Mouse (Mus musculus): ENCODE measurements at regions not wholly inside any gene's neighbourhood (a gene's known extent, or its start where the extent isn't known, plus 50 kb on each side); places are given as distances from the start of the nearest gene placed in this dataset.
A peak's percentile ranks its signal among the peaks of the same experiment; 100 is the strongest.

DNA sequence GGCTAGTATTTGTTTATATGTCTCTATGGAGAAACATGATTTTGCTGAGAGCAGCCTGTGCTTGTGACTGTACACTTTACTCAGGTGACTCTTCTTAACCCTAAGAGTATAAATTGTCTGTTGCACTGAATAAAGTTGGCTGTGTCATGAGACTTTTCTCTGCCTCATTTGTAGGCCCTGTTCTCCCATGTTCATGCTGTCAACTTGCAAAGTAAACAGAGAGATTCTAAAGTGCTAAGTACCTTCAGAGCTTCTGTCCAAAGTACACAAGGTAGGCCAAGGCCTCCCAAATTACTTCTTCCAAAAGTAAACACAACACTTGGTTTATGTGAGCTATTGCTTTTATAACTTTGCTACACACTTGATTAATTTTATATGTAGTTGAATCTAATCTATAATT is 299.7 kb upstream of the Plxna2 start:
- Histone ChIP-seq H3K27me3 (no peaks in the 10 kb centered on the region), H3K4me2 (no peak overlapping the region), H3K27ac (no peak overlapping the region), H3K4me1 (no peaks in the 10 kb centered on the region), H3K9ac (no peak overlapping the region), H3K9me3 (no peaks in the 10 kb centered on the region), H3K36me3 (no peaks in the 10 kb centered on the region), H3K4me3 (no peak overlapping the region)
- ATAC-seq (ENCODE audit: borderline replicate concordance, extremely low read depth, low FRiP score, low TSS enrichment), result no peak

DNA sequence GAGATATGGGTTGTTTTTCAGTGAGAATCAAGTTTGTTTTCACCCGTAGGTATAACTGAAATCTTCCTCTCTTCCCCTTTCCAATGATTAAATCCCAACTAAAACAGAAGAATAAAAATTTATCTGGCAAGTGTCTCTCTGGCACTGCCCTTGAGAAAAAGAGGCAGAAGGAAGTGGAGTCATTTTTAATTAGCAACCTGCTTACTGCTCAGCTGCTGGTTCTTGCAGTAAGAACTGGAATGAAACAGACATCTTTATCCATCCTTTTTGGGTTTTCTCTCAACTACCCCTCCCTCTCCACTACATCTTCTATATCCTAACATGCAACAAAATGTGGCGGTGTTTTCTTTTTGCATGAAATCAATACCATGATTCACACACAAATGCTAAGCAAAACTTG is 302.4 kb upstream of the Plxna2 start:
- Histone ChIP-seq H3K9me3 (no peaks in the 10 kb centered on the region), H3K4me3 (no peak overlapping the region), H3K4me2 (no peak overlapping the region), H3K27me3 (no peaks in the 10 kb centered on the region), H3K9ac (no peak overlapping the region), H3K27ac (no peak overlapping the region), H3K4me1 (peaks cover 4% of the 10 kb centered on the region; the same call in 1 of the 2 replicates), H3K36me3 (no peaks in the 10 kb centered on the region)
- WGBS, result 70% methylated on average over 2 of the region's 2 CpGs
- ATAC-seq (ENCODE audit: borderline replicate concordance, extremely low read depth, low FRiP score, low TSS enrichment), result no peak

DNA sequence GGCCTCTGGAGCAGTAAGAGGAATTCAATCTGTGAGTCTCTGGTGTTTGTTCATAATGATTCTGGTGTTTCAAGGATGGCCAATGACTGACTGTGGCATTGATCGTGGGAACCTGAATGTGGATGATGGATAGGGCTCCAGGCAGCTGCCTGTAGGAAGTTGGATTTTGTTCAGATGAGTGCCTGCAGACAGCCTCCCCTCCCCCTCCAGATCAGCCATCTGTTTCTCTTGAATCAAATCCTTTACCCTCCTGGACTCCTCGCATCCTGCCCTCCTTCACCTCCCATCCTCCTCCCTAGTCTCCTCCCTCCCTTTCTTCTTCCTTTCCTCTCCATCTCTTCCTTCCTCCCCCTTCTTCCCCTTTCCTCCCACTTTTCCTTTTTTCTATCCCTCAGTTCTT is 307.6 kb upstream of the Plxna2 start:
- Histone ChIP-seq H3K4me1 (peaks cover 8% of the 10 kb centered on the region; the same call in 1 of the 2 replicates), H3K9ac (no peak overlapping the region), H3K4me2 (no peak overlapping the region), H3K27me3 (no peaks in the 10 kb centered on the region), H3K9me3 (no peaks in the 10 kb centered on the region), H3K27ac (no peak overlapping the region), H3K4me3 (no peak overlapping the region), H3K36me3 (no peaks in the 10 kb centered on the region)
- WGBS, result 21% methylated on average over 2 of the region's 2 CpGs
- no peak for ATAC-seq (ENCODE audit: borderline replicate concordance, extremely low read depth, low FRiP score, low TSS enrichment)

DNA sequence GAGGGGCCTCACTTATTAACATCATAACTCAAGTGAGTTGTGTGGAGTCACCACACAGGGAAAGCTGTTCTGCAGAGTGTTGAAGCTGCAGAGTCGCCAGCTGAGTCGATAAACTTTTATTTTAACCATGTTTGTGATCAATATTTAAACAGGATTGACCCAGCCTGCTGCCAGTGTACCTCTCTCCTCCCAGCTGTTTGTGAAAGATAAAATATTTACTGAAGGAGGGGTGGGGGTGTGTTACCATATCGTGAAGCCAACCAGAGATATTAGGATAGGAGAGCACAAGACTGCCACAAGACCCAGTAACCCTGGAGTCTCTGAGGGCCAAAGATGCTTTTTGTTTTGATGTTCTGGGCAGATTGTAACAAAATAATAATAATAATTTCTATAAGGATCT is 309.4 kb upstream of the Plxna2 start:
- H3K36me3 ChIP-seq, result no peaks in the 10 kb centered on the region
- H3K27me3 ChIP-seq, result no peaks in the 10 kb centered on the region
- no peak overlapping the region for H3K9ac ChIP-seq
- 51% methylated on average over 3 of the region's 3 CpGs for WGBS
- no peak overlapping the region for H3K27ac ChIP-seq
- H3K4me3 ChIP-seq, result no peak overlapping the region
- ATAC-seq (ENCODE audit: borderline replicate concordance, extremely low read depth, low FRiP score, low TSS enrichment), result no peak
- H3K4me2 ChIP-seq, result no peak overlapping the region
- peaks cover 8% of the 10 kb centered on the region; the same call in 1 of the 2 replicates for H3K4me1 ChIP-seq
- H3K9me3 ChIP-seq, result no peaks in the 10 kb centered on the region

DNA sequence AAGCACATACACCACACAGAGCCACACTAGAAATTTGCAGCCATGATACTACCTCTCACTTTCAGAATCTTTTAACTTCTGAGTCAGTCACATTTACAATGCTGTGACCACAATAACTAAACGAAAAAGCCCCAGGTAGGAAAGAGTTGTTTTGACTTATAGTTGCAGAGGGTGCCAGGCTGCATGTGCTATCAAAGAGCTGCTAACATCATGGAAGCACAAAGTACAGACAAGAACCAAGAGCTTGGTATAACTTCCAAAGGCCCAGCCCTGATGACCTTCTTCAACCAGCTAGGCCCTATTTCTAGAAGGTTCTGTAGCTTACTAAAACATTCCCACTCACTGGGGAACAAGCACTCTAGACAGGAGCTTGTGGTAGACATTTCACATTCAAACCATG is 314.1 kb upstream of the Plxna2 start:
- Histone ChIP-seq H3K27ac (no peak overlapping the region), H3K4me3 (no peak overlapping the region), H3K4me1 (no peaks in the 10 kb centered on the region), H3K36me3 (no peaks in the 10 kb centered on the region), H3K9ac (no peak overlapping the region), H3K27me3 (no peaks in the 10 kb centered on the region), H3K9me3 (no peaks in the 10 kb centered on the region), H3K4me2 (no peak overlapping the region)
- no peak for ATAC-seq (ENCODE audit: borderline replicate concordance, extremely low read depth, low FRiP score, low TSS enrichment)
- 71% methylated on average over 1 of the region's 1 CpGs for WGBS

DNA sequence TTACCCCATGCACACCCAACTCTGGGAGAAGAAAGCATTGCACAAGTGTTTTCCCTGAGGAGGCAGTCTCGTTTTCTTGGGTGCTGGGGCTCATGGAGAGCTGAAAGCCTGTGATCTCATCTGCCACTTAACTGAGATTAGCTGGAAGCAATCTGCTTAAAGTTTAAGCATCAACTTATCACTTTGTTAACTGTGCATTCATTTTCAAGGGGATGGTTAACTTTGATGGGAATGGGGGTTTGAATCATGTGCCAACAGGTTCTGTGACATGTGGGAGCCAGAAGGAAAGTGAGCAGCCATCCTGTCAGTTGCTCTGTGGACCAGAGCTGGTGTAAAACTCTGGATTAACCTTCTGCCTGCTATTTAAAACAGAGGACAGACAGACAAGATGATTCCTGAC is 315.2 kb upstream of the Plxna2 start:
- H3K4me3 ChIP-seq, result no peak overlapping the region
- ATAC-seq (ENCODE audit: borderline replicate concordance, extremely low read depth, low FRiP score, low TSS enrichment), result no peak
- H3K4me1 ChIP-seq, result no peaks in the 10 kb centered on the region
- H3K9ac ChIP-seq, result no peak overlapping the region
- H3K9me3 ChIP-seq, result no peaks in the 10 kb centered on the region
- H3K27me3 ChIP-seq, result no peaks in the 10 kb centered on the region
- no peaks in the 10 kb centered on the region for H3K36me3 ChIP-seq
- WGBS, result 29% methylated on average over 1 of the region's 1 CpGs
- no peak overlapping the region for H3K4me2 ChIP-seq
- no peak overlapping the region for H3K27ac ChIP-seq

DNA sequence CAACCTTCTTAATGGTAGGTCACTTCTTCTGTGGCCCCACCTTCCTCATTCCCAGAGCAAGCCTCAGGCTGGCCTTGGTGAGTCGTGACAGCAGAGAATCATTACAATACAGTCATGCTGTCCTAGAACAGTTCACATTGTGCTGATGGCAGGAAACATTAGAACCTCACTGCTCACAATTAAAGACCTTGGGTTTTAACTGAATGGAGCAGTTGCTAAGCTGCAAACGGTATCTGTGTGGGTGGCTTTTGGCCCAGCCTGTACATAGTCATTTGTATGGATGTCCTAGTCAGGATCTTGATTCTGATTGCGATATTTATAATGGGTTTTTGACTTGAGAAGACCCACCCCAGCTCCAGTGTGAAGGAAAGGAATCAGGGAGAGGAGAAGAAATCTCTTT is 336.1 kb upstream of the Plxna2 start:
- Histone ChIP-seq H3K9me3 (no peaks in the 10 kb centered on the region), H3K4me1 (no peaks in the 10 kb centered on the region), H3K36me3 (no peaks in the 10 kb centered on the region), H3K4me2 (no peak overlapping the region), H3K4me3 (no peak overlapping the region), H3K9ac (no peak overlapping the region), H3K27ac (no peak overlapping the region), H3K27me3 (no peaks in the 10 kb centered on the region)
- 67% methylated on average over 3 of the region's 3 CpGs for WGBS
- ATAC-seq (ENCODE audit: borderline replicate concordance, extremely low read depth, low FRiP score, low TSS enrichment), result no peak

DNA sequence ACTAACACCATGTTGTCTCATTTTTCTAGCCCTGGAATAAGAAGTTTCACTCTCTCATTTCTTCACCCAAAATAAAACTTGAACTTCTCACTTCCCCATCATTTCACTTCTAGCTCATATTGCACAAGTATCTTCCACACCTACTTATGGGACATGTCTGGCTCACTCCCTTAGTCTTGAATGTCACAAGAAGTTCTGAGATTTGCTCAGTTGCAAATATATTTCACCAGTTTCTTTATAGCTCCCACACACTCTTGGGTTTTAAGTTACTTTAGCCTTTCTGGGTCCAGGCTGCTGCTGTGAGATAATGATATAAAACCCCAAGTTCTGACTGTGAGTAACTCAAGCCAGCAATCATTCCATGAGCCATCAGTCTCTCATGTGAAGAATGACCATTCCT is 350.0 kb upstream of the Plxna2 start:
- Histone ChIP-seq H3K4me3 (no peak overlapping the region), H3K9me3 (no peaks in the 10 kb centered on the region), H3K4me1 (no peaks in the 10 kb centered on the region), H3K36me3 (no peaks in the 10 kb centered on the region), H3K27ac (no peak overlapping the region), H3K9ac (no peak overlapping the region), H3K27me3 (no peaks in the 10 kb centered on the region), H3K4me2 (no peak overlapping the region)
- no peak for ATAC-seq (ENCODE audit: borderline replicate concordance, extremely low read depth, low FRiP score, low TSS enrichment)

DNA sequence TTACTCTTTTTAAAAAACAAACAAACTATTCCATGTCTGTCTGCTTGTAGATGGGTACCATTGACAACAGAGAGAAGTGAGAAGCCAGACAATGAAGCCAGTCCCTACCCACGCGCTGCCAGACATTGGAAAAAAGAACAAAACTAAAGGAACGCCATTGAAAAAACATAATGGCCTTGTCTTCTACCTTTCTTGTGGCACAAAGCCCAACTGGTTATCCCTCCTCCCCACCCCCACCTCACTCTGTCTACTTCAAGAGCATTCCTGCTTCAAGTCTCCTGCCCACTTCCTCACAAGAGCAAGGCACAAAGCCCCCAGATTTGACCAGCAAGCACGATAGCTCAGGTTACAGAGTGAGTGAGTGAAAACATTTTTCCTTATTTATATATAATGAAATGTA is 355.6 kb upstream of the Plxna2 start:
- H3K4me2 ChIP-seq, result no peak overlapping the region
- no peak for ATAC-seq (ENCODE audit: borderline replicate concordance, extremely low read depth, low FRiP score, low TSS enrichment)
- H3K27ac ChIP-seq, result no peak overlapping the region
- no peak overlapping the region for H3K4me3 ChIP-seq
- no peak overlapping the region for H3K9ac ChIP-seq
- no peaks in the 10 kb centered on the region for H3K27me3 ChIP-seq
- H3K9me3 ChIP-seq, result no peaks in the 10 kb centered on the region
- no peaks in the 10 kb centered on the region for H3K36me3 ChIP-seq
- WGBS, result 61% methylated on average over 4 of the region's 4 CpGs
- H3K4me1 ChIP-seq, result no peaks in the 10 kb centered on the region

DNA sequence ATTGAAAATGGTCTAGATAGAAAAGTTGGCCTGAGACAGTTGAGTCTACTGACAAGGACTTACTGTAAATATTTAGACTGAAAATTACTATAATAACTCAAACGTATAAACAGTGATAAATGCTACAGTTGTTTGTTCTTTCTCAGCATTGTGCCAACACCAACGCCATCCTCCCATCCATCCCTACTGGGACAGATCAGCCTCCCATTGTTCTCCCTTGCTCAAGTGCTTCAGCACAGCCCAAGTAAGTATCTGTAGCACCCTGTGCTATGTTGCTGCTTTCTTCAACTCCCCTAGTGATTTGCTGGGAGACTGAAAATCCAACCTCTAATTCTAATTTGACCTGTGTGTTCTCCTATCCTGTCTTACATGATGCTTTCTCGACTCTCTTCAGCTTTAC is 358.1 kb upstream of the Plxna2 start:
- Histone ChIP-seq H3K27me3 (no peaks in the 10 kb centered on the region), H3K9me3 (no peaks in the 10 kb centered on the region), H3K4me1 (no peaks in the 10 kb centered on the region), H3K27ac (no peak overlapping the region), H3K4me3 (no peak overlapping the region), H3K36me3 (no peaks in the 10 kb centered on the region), H3K9ac (no peak overlapping the region), H3K4me2 (no peak overlapping the region)
- WGBS, result 48% methylated on average over 3 of the region's 3 CpGs
- ATAC-seq (ENCODE audit: borderline replicate concordance, extremely low read depth, low FRiP score, low TSS enrichment), result peak; percentile 64; the same call in 1 of the 2 replicates

DNA sequence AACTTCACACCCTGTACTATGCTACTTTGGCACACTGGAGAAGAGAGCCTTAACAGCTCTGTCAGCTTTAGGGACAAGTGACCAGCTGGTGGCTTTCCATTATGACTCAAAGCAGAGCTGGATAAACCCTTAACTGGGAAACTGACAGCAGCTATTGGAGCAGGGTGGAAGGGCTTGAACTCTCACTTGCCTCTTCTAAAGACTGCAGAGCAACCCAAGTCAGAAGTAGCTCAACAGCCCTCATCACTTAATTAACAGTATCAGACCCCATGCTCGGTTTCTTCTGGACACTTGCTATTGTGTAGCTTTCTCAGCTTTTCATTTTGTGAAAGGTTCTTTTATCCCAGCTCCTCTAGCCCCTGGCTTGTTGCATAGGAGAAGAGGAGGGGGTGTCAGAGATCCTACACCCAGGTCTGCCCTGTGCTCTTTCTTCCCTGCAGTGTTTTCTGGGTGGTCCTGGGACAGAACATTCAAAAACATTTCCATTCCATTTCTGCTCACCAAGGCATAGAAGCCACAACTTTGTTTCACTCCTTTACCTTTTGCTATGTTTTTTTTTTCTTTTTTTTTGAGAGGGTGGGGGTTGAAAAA is 373.1 kb upstream of the Plxna2 start:
- Histone ChIP-seq H3K36me3 (no peaks in the 10 kb centered on the region), H3K4me3 (no peak overlapping the region), H3K27ac (no peak overlapping the region), H3K9me3 (no peaks in the 10 kb centered on the region), H3K4me1 (no peaks in the 10 kb centered on the region), H3K9ac (no peak overlapping the region), H3K4me2 (no peak overlapping the region), H3K27me3 (no peaks in the 10 kb centered on the region)
- ATAC-seq (ENCODE audit: borderline replicate concordance, extremely low read depth, low FRiP score, low TSS enrichment), result no peak
- 6% methylated on average over 1 of the region's 1 CpGs for WGBS

DNA sequence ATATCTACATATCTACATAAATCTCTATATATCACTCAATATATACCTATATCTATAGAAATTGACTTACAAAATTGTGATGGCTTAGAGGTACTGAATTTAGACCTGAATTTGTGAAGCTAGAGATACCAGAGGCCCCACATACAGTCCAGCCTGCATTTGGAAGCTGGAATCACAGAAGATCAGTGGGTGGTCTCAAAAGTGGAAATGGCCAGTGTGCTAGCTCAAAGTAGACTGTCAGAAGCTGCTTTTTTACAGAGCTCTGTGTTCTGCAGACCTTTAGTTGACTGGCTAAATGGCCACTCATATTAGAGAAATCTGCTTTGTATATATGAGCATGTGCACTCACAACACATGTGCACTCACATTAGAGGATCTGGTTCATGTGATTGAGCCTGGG is 376.9 kb upstream of the Plxna2 start:
- Histone ChIP-seq H3K27ac (no peak overlapping the region), H3K4me3 (no peak overlapping the region), H3K4me2 (no peak overlapping the region), H3K27me3 (no peaks in the 10 kb centered on the region), H3K9me3 (no peaks in the 10 kb centered on the region), H3K36me3 (no peaks in the 10 kb centered on the region), H3K9ac (no peak overlapping the region), H3K4me1 (no peaks in the 10 kb centered on the region)
- ATAC-seq (ENCODE audit: borderline replicate concordance, extremely low read depth, low FRiP score, low TSS enrichment), result no peak

DNA sequence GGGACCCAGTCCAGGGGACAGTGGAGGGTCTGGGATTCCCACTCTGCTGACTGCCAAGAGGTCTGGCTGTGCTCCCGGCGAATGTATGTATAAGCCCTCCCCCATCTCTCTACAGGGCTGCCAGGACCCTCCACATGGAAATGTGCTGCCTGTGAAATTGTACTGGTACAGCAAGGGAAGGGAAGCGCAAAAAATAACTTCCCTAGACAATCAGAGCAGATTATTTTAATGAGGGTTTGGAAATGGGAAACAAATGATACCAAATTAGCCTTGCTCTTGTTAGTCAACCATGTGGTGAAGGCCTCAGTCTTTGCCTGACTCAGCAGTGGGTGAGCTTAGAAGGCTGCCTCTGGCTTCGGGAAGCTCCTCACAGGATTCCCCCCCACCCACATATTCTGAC is 386.8 kb upstream of the Plxna2 start:
- Histone ChIP-seq H3K9ac (no peak overlapping the region), H3K27ac (peak overlapping the region; percentile 88), H3K9me3 (no peaks in the 10 kb centered on the region), H3K4me1 (peaks cover 39% of the 10 kb centered on the region), H3K36me3 (no peaks in the 10 kb centered on the region), H3K27me3 (no peaks in the 10 kb centered on the region), H3K4me2 (no peak overlapping the region), H3K4me3 (no peak overlapping the region)
- peak; percentile 98 for ATAC-seq (ENCODE audit: borderline replicate concordance, extremely low read depth, low FRiP score, low TSS enrichment)
- 30% methylated on average over 4 of the region's 4 CpGs for WGBS
